In genomic region chr5:134440098-134440497, GRCm38 (mm10) we compare ENCODE assay signal across 8 mouse cellular contexts. TPM values are rescaled to one million over a fixed set of nuclear protein-coding genes. Genes with fewer than 3 reads are reported as not detected.
A peak's percentile ranks its signal among the peaks of the same experiment; 100 is the strongest.
DNase-seq lines count a peak whose midpoint lies in the region; ATAC-seq lines count a peak whose summit lies in the region.

No protein-coding gene starts in this region.

- no peak for ATAC-seq in kidney, embryonic 15.5 days (replicated peaks; ENCODE audit: low FRiP score)
- ATAC-seq in megakaryocyte-erythroid progenitor cell, adult 5-6 weeks (replicated peaks; ENCODE audit: low FRiP score, low TSS enrichment, poor library complexity, severe bottlenecking) = no peak

- H3K4me2 ChIP-seq in kidney, embryonic 15.5 days = no peak overlapping the region

- no peak overlapping the region for H3K4me3 ChIP-seq in kidney, embryonic 15.5 days (replicated peaks)

- H3K36me3 ChIP-seq in kidney, embryonic 15.5 days = peaks cover 26% of the 10 kb centered on the region

- no peak overlapping the region for H3K9ac ChIP-seq in kidney, embryonic 15.5 days

- WGBS in kidney, embryonic 15.5 days = 74% methylated on average over 12 of the region's 12 CpGs

- peak overlapping the region; percentile 43; the same call in 1 of the 2 replicates for H3K27ac ChIP-seq in kidney, embryonic 15.5 days

- H3K9me3 ChIP-seq in kidney, embryonic 15.5 days (replicated peaks) = no peaks in the 10 kb centered on the region

- peak; percentile 45 for DNase-seq in urinary bladder, postnatal 25 days (ENCODE audit: low spot score)
- DNase-seq in urinary bladder, postnatal 36 days (ENCODE audit: low spot score in 2 of 2) = no peak
- peak; percentile 24 for DNase-seq in gastrocnemius, postnatal 10 days
- no peak for DNase-seq in T-cell, adult 2 months (ENCODE audit: low spot score)
- DNase-seq in spleen, postnatal 14 days (ENCODE audit: low spot score in 2 of 2) = no peak
- no peak for DNase-seq in right cerebral cortex, postnatal 10 days (ENCODE audit: low spot score in 2 of 2)

- H3K4me1 ChIP-seq in kidney, embryonic 15.5 days = peaks cover 56% of the 10 kb centered on the region

- no peaks in the 10 kb centered on the region for H3K27me3 ChIP-seq in kidney, embryonic 15.5 days

RNA-seq across cellular contexts. Expression of gene Gtf2ird1, which starts 16.4 kb away (rescaled TPM):
- 10 to 100 TPM; 19.9 to 29.2 TPM for total RNA-seq in gastrocnemius, postnatal 10 days (2021)
- polyA plus RNA-seq in kidney, embryonic 15.5 days (2015; fragmentation: Nextera tagmentation; extraction: Ambion mirVana) = 77.5 and 84.3 TPM in 2 replicates
- 17.7 and 23.1 TPM in 2 replicates for total RNA-seq in megakaryocyte-erythroid progenitor cell, adult 5-6 weeks (2014; fragmentation: Nextera tagmentation)
- total RNA-seq in megakaryocyte-erythroid progenitor cell, adult 5-6 weeks (2017) = 5.5 and 11.8 TPM in 2 replicates

Comparison
In these comparisons a context has a peak if more than half of its experiments do, and no peak if none do; other contexts are left out.
1. DNase-seq: peak in urinary bladder, postnatal 25 days (single experiment) and gastrocnemius, postnatal 10 days (single experiment); none in urinary bladder, postnatal 36 days (0 of 2), T-cell, adult 2 months (single experiment), spleen, postnatal 14 days (0 of 2) and right cerebral cortex, postnatal 10 days (0 of 2).